Mouse (Mus musculus): ENCODE results near the gene Pde4d.

The Pde4d gene

DNA sequence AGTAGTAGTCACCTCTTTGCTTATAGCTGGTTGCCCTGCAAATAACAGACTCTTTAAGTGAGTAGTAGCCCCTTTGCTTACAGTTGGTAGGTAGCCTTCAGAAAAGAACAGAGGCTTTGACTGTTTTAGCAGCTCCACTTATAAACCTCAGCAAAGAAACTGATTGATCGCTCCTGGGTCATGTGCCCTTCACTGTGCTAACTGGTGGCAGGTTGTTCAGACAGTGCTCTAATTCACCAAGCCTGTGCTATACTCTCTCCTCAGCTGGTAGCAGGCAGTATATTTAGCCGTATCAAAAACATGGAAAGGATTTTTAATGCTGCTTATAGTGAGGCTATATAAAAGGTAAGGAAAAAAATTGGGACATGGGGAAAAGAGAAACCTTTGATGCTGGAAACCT lies 370.7 kb downstream of the Pde4d start:
- intact Hi-C loops (cut with DNase I): no loop called here

DNA sequence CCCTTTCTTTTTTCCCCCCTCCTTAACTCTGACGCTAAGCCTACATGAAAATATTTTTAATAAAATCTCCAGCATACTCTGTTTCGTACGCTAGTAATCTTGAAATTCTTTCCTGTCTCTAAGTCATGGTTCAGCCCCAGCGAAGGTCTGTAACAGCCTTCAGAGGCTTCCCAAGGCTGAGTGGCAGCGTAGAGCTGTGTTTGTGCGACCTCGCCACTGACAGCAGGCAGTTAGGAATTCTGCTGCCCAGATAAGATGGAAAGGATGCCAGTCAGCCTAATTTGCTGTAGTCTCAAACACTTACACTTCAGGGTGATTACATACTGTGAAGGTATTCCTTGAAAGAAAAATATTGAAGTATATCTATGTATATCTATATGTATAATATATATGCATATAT lies 371.5 kb downstream of the Pde4d start:
- intact Hi-C loops (cut with DNase I): no loop called here

DNA sequence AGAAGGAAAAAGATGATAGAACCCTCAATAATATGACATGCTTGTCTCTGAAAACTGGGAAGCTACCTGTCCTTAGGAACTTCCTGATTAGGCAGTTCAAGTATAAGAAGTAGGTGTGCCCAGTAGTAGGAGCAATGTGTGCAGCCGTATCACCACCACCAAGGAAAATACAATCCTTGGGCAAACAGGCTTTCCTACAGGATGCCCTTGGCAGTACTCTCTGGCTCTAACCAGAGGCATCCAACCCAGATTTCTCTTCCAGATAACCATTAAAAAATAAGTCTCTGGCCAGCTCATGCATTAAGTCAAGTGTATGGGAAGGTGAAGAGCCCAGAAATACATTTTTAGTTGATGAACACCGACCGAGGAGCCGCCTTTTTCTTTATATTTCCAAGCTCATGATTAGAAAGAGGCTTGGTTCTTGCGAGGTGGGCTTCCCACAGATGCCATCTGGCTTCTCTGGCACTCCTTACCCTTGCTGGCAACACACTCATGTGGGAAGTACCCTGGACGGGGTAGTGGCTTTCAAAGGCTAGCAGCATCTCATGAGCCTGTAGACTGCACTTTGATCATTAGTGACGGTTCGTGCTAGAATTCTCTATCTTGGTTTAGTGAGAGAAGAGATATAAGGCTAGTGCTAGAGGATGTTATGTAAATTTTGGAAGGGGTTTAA lies 375.0 kb downstream of the Pde4d start:
- intact Hi-C loops (cut with DNase I): no loop called here

DNA sequence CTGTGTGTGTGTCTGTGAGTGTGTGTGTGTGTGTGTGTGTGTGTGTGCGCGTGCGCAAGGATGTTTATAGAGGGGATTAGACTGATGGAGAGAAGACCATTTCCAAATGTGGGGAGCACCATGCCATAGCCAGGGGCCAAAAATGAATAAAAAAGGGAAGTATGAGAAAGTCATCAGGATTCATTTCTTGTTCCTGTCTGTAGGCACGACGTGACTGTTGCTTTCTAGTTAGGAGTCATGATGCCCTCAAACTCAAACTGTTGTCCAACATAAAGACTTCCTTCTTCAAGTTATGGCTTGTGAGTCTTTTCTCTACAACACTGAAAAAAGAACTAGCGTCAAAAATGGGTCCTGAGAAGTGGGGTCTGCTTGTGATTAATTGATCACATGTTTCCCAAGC lies 375.8 kb downstream of the Pde4d start:
- intact Hi-C loops (cut with DNase I): no loop called here

DNA sequence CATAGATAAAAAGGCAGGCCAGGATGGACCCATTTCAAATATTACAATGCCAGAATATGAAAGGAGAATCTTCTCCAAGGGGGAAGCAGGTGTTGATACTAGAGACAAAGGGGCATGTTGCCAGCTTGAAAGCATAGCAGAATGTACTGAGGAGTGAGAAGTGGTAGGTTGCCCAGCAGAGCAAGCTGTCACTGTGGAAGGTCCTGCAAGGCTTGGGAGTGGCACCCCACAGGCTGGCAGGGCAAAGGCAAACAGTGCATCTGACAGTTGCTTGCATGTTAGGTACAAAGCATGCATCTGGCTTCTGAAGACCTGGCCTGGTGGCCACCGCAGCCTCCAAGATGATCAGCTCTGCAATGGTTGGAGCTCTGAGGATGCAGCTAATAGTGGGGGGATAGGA lies 384.4 kb downstream of the Pde4d start:
- intact Hi-C loops (cut with DNase I): no loop called here

DNA sequence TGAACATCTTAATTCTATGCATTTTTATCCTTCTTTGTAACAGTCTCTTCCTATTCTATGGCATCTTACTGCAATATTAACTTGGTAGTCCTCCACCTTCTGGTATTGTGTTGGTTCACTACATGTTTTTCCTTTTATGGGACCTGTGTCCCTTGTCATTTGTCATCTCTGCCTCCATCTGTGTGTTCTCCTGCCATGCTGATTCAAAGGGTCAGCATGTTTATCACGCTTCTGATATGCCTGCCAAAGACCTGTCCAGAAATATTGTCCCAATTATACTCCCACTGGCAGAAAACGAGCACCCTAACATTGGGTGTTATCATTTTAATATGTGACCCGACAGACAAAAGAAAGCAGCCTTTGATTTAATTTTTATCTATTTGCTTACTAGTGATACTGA lies 386.6 kb downstream of the Pde4d start:
- intact Hi-C loops (cut with DNase I): no loop called here

DNA sequence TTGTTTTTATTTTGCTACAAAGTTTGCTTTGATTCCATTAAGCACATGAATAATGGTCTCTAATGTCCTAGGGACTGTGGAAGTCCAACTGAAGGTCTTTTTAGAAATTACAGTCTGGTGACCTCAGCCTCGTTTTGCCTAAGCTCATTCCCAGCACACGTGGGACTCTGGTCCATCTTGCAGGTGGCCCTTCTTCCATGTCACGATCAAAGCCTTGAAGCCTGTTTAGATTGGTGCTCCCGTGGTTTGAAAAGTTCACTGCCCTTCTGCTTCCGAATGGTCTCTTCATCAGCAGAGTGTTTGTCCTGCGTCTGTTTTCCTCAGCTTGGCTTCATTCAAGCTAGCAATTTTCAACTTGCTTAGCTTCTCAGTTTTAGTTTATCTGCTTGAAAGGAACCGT lies 389.4 kb downstream of the Pde4d start:
- intact Hi-C loops (cut with DNase I): no loop called here

DNA sequence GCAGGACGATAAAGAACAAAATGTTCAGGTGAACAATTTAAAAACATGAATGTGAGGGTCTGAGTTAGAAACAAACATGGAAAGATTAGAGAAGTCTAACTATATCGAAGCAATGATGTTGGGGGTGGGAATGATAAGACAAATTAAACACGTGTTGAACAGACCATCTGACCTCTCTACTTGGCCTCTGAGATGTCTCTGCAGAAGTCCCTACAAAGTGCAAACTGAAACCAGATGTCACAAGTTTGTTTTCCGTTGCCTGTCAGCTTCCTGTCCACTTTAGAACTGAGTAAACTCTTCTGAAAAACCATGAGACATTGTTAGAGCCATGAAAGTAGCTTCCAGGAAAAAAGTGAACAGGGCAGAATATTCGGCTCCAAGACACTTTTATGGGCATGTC lies 404.3 kb downstream of the Pde4d start:
- intact Hi-C loops (cut with DNase I): no loop called here

DNA sequence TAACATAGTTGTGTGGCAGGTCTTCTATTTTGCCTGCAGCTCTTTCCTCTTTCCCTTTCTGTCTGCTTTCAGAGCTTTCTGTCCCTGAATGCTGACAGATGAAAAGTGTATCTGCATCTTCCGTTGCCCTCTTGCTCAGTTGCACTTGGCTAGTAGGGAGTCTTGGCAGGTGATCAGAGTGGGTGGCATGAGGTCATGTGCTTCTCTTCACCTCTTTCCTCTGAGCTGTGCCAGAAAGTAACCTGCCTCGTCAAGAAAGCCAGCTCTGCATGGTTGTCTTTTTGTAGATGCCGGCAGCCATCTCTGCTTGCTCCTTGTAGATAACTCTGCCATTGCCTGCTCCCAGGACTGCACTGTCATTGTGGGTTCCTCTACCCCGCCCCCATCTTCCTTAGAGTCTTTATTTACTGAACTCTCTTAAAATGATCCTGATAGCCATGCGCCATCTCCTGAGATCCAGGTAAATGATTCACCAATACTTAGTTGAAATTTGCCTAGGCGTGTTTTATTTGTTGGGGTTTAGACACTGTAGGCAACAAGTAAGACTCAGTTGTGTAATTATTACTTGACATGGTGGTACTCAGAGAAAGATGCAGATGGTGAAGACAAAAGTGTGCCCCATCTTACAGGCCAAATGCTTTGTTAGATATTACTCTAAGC lies 407.2 kb downstream of the Pde4d start:
- intact Hi-C loops (cut with DNase I): no loop called here

DNA sequence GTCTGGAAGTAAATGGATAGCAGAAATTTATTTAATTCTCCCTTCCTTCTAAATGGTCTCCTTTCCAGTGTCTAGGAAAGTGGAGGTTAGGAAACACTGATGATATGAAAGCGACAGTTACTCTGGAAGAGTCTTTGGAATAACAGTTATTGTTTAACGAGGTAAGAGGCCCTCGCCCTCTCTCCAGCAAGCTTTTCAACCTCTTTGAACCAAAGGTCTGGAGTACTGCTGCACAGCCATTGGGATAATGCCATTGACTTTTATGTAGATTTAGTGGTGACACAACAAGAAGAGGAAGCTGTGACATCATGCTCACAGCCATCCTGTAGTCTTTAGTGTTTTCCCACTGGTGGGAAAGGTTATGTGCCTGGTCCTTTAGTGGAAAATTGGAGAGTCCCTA lies 409.6 kb downstream of the Pde4d start:
- intact Hi-C loops (cut with DNase I): no loop called here

DNA sequence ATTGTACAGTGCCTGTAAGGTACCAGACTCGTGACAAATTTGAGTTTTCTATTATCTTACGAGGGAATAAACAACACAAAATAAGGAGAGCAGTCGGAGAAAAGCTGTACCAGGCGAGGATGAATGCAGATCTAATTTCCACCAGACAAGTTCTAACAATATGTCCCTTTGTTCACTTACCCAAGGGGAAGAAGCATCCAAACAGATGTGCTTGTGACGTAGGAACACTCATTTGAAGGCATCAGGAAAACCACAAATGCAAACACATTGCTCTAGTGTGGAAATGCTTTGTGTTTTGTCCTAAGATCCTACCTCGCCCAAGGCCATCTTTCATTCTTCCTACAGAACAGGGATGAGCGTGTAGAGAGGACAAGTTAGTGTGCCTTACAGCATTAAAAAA lies 411.0 kb downstream of the Pde4d start:
- intact Hi-C loops (cut with DNase I): no loop called here

DNA sequence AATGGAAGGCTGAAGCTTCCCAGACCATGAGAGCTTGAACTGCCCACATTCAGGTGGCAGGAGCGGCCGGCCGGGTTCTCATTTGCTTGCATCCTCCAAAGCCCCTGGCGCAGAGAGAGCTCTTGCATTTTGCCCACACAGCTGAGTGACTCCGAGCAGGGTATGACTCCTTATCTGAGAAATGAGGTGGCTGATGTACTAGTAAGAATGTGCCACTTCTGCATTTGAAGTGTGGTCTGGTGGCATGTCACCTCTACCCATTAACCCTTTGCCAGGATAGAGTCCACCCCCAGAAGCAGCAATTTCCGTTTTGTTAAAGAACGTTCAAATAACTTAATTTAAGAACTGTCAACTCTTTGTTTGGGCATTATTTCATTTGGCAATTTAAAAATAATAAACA lies 412.0 kb downstream of the Pde4d start:
- intact Hi-C loops (cut with DNase I): no loop called here

DNA sequence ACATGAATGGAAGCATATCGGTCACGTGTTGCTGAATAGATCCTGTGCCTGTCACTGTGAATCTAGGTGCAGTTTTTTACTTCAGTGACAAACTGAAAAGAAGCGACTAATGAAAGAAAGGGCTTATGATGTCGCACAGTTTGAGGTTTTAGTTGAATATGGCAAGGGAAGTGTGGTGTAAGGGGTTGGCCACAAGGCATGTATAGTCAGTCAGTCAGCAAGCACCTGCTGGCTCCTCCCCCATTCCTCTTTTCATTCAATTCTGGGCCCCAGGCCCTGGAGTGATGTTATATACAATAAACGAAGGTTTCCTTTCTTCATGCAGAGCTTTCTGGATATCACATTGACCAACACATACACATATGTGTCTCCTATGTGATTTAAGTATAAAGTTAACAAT lies 412.4 kb downstream of the Pde4d start:
- intact Hi-C loops (cut with DNase I): no loop called here

DNA sequence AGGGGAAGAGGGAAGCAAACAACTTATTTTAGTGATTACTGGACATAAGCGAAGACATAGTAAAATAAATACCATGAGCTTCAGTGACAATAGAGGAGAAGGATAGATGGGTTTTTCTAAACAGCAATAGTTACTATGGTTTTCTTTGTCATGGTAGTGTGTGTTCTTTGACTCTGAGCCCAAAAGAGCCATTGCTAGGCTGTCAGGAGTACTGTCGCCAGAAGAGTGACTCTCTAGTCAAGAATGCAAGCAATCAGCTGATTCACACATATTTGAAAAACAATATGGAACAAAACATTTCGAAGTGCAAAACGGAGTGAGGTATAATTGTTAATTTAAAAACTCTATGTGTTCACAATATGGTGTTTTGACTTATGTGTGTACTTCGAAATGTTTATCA lies 450.4 kb downstream of the Pde4d start:
- intact Hi-C loops (cut with DNase I): no loop called here

DNA sequence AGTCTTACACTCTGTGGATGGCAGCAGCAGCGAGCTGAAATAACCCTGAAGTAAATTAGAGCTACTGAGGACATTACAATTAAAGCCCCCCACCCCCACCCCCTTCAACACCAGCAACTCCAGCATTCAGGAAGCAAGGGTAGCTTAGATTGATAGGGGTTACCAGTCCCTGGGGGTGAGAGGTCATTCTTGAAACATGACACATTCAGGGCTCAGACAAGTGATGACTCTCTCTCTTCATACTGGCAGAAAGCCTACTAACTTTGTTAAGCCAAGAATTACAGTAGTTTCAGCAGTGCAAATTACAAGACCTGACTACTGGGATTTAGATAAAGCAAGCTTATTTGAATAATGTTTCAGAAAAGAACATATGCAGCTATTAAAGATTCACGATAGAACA lies 455.4 kb downstream of the Pde4d start:
- intact Hi-C loops (cut with DNase I): no loop called here

DNA sequence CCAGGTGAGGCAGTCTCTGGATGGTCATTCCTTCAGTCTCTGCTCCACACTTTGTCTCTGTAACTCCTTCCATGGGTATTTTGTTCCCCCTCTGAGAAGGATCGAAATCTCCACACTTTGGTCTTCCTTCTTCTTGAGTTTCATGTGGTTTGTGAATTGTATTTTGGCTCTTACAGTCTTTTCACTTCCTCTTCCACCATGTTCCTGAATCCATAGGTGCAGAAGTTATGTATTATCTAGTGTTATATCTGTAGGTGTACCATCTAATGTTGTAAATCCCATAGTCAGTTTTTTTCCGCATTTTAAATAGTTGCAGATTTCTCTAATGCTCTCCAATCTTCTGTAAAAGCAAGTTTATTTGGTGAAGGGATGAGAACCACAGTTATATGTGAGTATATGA lies 459.4 kb downstream of the Pde4d start:
- intact Hi-C loops (cut with DNase I): no loop called here

DNA sequence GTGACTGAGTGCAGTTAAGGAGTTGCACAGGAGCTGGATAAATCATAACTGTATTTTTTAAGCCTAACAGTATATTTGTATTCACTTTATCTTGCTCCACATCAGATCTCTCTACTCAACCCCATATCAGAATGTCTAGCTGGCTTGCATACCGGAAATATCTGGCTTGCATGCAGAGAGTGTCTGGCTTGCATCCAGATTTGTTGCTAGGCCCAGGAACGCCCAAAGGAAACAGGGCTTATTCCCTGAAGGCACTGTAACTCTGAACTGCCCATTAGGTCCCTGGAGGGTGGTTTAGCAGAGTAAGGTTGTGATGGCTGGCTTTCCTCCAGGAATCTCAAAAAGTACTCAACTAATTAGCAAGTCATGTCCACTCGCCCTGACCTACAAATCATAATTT lies 464.9 kb downstream of the Pde4d start:
- intact Hi-C loops (cut with DNase I): no loop called here

DNA sequence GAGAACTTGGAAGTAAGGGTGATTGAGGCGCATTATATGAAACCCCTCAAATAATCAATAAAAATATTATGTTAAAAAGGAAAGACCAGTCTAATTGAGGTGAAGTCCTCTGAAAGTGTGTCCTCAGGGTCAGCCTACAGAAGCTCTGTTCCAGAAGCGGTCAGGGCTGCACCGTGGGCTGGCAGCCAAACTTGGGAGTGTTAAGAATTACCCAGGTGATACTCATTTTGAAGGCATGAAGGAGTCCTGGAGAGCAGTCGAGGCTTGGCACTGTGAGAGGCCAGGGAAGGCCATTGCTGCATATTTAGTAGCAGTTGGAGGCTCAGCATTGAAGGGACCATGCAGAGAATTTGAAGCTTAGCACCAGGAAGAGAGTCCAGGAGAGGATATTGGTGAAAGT lies 471.4 kb downstream of the Pde4d start:
- intact Hi-C loops (cut with DNase I): no loop called here

DNA sequence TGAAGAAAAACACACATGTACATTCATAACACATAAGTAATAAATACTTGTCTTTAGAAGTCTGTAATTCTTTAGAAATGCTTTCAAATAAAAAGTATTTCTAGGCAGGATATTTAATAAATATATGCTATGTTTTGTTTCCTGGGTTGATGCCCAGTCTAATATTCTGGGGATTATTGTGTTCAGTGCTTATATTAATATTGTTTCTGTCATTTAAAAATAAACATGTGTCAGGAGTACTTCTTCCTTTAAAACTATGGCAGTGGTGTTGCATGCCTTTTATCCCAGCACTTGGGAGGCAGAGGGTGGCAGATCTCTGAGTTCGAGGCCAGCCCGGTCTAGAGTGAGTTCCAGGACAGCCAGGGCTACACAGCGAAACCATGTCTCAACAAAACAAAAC lies 485.1 kb downstream of the Pde4d start:
- intact Hi-C loops (cut with DNase I): no loop called here

DNA sequence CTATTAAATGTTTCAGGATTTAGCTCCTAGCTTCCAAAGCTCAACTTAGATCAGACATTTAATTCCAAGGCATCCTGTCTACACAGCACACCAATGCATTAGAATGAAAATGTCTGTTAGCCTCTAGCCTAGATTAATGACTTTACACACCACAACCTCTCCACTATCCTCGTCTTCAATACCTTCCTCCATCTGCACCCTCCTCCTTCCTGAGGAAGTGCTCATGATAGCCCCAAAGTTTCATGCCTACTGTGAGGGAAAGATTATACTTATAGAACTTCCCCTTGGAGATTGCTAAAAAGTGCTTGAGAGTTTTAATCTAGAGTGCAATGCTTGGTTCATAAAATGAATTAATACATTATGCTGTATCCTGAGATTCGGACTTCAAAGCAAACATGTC lies 487.5 kb downstream of the Pde4d start:
- intact Hi-C loops (cut with DNase I): no loop called here

DNA sequence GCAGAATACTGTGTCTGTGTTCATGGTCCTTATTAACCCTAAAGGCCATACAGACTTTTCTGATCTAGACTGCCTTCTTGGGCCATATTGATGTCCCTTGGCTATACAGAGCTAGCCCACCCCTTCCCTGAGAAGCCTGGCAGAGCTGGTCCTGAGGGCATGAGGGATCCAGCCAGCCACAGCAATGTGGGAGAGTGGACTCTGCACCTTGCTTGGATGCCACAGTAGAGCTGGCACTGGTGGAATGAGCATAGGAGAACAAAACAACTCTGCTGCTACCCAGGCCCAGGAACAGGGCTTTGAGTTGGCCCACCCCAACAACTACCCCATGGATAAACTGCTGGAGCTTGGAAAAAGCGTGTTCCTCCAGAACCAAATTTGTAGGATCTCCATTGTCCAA lies 503.2 kb downstream of the Pde4d start:
- intact Hi-C loops (cut with DNase I): no loop called here

DNA sequence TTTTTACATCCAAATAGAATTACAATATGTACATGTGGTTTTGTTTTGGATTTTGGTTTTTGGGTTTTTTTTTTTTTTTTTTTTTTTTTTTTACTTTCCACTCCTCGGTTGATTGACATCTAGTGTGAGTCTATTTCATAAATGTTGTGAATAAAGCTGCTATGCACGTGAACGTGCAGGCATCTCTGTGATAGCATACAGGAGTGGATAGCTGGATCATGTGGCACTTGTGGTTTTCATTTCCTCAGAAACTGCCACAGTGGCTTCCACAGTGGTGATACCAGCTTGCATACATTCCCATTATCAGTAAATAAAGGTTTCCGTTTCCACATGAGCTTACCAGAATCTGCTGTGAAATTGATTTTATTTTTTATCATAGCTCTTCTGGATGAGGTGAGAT lies 506.3 kb downstream of the Pde4d start:
- intact Hi-C loops (cut with DNase I): no loop called here

DNA sequence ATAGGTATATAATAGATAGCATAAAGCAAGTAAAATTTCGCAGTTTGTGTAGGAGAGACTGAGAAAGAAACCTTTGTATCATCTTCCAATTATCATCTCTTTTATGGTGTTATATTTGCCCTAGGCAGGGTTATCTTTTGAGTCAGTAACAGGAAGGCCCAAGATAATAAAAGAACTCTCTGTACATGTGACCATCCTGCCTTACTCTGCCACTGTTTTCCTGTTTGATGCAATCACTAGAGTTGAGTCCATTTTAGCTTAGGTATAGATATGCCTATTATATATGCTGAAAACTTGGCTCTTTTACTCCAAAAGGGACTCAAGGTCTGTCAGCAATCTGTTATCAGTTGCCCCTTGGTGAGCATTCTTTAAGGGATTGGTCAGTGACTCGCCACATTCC lies 514.3 kb downstream of the Pde4d start:
- intact Hi-C loops (cut with DNase I): no loop called here

DNA sequence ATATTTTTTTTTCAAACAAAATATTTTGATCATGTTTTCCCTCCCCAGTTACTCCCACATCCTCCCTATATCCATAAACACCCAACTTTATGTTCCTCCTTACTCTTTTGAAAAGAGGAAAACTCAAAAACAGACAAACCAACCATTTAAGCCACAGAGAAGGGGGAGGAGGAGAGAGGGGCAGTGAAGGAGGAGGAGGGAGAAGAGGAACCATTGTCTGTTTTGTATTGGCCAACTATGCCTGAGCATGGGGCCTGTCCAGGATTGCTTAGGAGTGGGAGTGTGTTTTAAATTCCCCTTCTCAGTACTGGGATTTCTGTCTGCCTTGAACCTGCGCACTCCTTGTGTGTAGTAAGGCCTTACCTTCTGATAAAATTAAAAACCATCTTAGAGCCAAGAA lies 531.4 kb downstream of the Pde4d start:
- intact Hi-C loops (cut with DNase I): no loop called here
